Comparison of ENCODE assay signal across 15 mouse cellular contexts in genomic region chr6:30710371-30711364, GRCm38 (mm10). TPM values are rescaled to one million over a fixed set of nuclear protein-coding genes. Genes with fewer than 3 reads are reported as not detected.
DNase-seq lines count a peak whose midpoint lies in the region; ATAC-seq and TF ChIP-seq lines count a peak whose summit lies in the region.
"Had no signal": no experiment of that assay in that cellular context is flagged by ENCODE, and none has a peak within 500 bp of the region (broad histone marks: within the 10 kb centered on the region; RNA-seq: fewer than 3 reads in every experiment).

No protein-coding gene starts in this region.

- no peak for TF ChIP-seq EP300 in liver, postnatal 0 days (IDR thresholded peaks at IDR 0.05; ENCODE audit: low read depth)

- H3K36me3 ChIP-seq in forebrain, embryonic 10.5 days (replicated peaks): no peaks in the 10 kb centered on the region
- H3K36me3 ChIP-seq in forebrain, embryonic 16.5 days (ENCODE audit: control insufficient read depth, insufficient read depth): no peaks in the 10 kb centered on the region
- H3K36me3 ChIP-seq in liver, embryonic 12.5 days: no peaks in the 10 kb centered on the region
- no peaks in the 10 kb centered on the region for H3K36me3 ChIP-seq in liver, postnatal 0 days (replicated peaks; ENCODE audit: insufficient read depth, low read length)
- H3K36me3 ChIP-seq: G1E had no signal

- intact Hi-C loops in left cerebral cortex, postnatal 25 days (cut with DNase I): no loop called here

- no peaks in the 10 kb centered on the region; the same call in 1 of the 2 replicates for H3K9me3 ChIP-seq in forebrain, embryonic 10.5 days
- H3K9me3 ChIP-seq in forebrain, embryonic 16.5 days (ENCODE audit: control insufficient read depth, low read length): no peaks in the 10 kb centered on the region
- no peaks in the 10 kb centered on the region for H3K9me3 ChIP-seq in liver, embryonic 12.5 days (replicated peaks)
- H3K9me3 ChIP-seq in liver, postnatal 0 days (ENCODE audit: low read length): no peaks in the 10 kb centered on the region
- H3K9me3 ChIP-seq: G1E had no signal

- H3K27ac ChIP-seq in forebrain, embryonic 10.5 days: peak overlapping the region; percentile 79
- H3K27ac ChIP-seq in forebrain, embryonic 16.5 days (ENCODE audit: low read length): no peak overlapping the region
- peak overlapping the region; percentile 45; the same call in 1 of the 2 replicates for H3K27ac ChIP-seq in liver, embryonic 12.5 days
- H3K27ac ChIP-seq in liver, postnatal 0 days (ENCODE audit: low read depth): no peak overlapping the region
- H3K27ac ChIP-seq: macrophage had no signal

- H3K4me2 ChIP-seq in forebrain, embryonic 16.5 days (ENCODE audit: low read length): no peak overlapping the region
- no peak overlapping the region for H3K4me2 ChIP-seq in liver, embryonic 12.5 days
- H3K4me2 ChIP-seq in liver, postnatal 0 days (ENCODE audit: low read depth, low read length): no peak overlapping the region
- H3K4me2 ChIP-seq: heart, embryonic 11.5 days had no signal

- no peak overlapping the region for H3K9ac ChIP-seq in forebrain, embryonic 16.5 days (replicated peaks; ENCODE audit: low read depth, low read length)
- no peak overlapping the region for H3K9ac ChIP-seq in liver, embryonic 12.5 days
- H3K9ac ChIP-seq in liver, postnatal 0 days (replicated peaks): no peak overlapping the region

- H3K4me3 ChIP-seq in forebrain, embryonic 10.5 days: no peak overlapping the region
- no peak overlapping the region for H3K4me3 ChIP-seq in forebrain, embryonic 16.5 days (replicated peaks; ENCODE audit: low read length)
- no peak overlapping the region for H3K4me3 ChIP-seq in liver, embryonic 12.5 days
- no peak overlapping the region for H3K4me3 ChIP-seq in liver, postnatal 0 days (ENCODE audit: low read depth, low read length)

- DNase-seq in forebrain, embryonic 10.5 days (ENCODE audit: extremely low spot score, low spot score): no peak
- no peak for DNase-seq in liver, postnatal 0 days
- peak; percentile 16 for DNase-seq in MN1 (ENCODE audit: low spot score)
- peak; percentile 70 for DNase-seq in forelimb bud, embryonic 11.5 days (ENCODE audit: low read depth, low spot score)
- DNase-seq in layer of hippocampus, adult 9-10 months (ENCODE audit: low spot score): no peak
- no peak for DNase-seq in left cerebral cortex, postnatal 25 days (ENCODE audit: low spot score in 2 of 2)
- DNase-seq: B cell, adult 2 months; kidney, postnatal 25 days had no signal

- TF ChIP-seq CTCF in liver, postnatal 0 days (IDR thresholded peaks at IDR 0.05; ENCODE audit: low read depth): no peak

- no peak for ATAC-seq in forebrain, embryonic 16.5 days
- ATAC-seq in liver, embryonic 12.5 days: no peak
- ATAC-seq in liver, postnatal 0 days: no peak
- ATAC-seq: activated CD4-positive, CD25-positive, alpha-beta regulatory T cell, adult 4 months; hindbrain, embryonic 16.5 days had no signal

- peaks cover 56% of the 10 kb centered on the region for H3K4me1 ChIP-seq in forebrain, embryonic 10.5 days
- H3K4me1 ChIP-seq in forebrain, embryonic 16.5 days (replicated peaks; ENCODE audit: control insufficient read depth, insufficient read depth, low read length): peaks cover 6% of the 10 kb centered on the region; the same call in 1 of the 2 replicates
- peaks cover 31% of the 10 kb centered on the region for H3K4me1 ChIP-seq in liver, embryonic 12.5 days
- H3K4me1 ChIP-seq in liver, postnatal 0 days (ENCODE audit: insufficient read depth): no peaks in the 10 kb centered on the region

- WGBS in forebrain, embryonic 10.5 days: 68% methylated on average over 25 of the region's 25 CpGs
- WGBS in forebrain, embryonic 16.5 days: 66% methylated on average over 25 of the region's 25 CpGs
- 60% methylated on average over 25 of the region's 25 CpGs for WGBS in liver, embryonic 12.5 days (ENCODE audit: insufficient replicate concordance)
- WGBS in liver, postnatal 0 days (ENCODE audit: insufficient replicate concordance): 71% methylated on average over 25 of the region's 25 CpGs

- H3K27me3 ChIP-seq in forebrain, embryonic 10.5 days (ENCODE audit: poor library complexity, severe bottlenecking): peaks cover 6% of the 10 kb centered on the region
- no peaks in the 10 kb centered on the region for H3K27me3 ChIP-seq in forebrain, embryonic 16.5 days (replicated peaks; ENCODE audit: control insufficient read depth, insufficient read depth, low read length)
- no peaks in the 10 kb centered on the region for H3K27me3 ChIP-seq in liver, embryonic 12.5 days (replicated peaks)
- H3K27me3 ChIP-seq in liver, postnatal 0 days (ENCODE audit: insufficient read depth, low read length): no peaks in the 10 kb centered on the region

RNA-seq across cellular contexts. Expression of gene Mest, which starts 12.7 kb away (rescaled TPM):
- 2,195 and 2,268 TPM in 2 replicates for polyA plus RNA-seq in forebrain, embryonic 10.5 days (2016; fragmentation: Nextera tagmentation; extraction: Ambion mirVana)
- 283 and 328 TPM in 2 replicates for polyA plus RNA-seq in forebrain, embryonic 16.5 days (2015; fragmentation: Nextera tagmentation; extraction: Ambion mirVana)
- polyA plus RNA-seq in liver, embryonic 12.5 days (2016; fragmentation: Nextera tagmentation; extraction: Ambion mirVana): 372 and 384 TPM in 2 replicates
- 117 and 119 TPM in 2 replicates for polyA plus RNA-seq in liver, postnatal 0 days (2015; fragmentation: Nextera tagmentation; extraction: Ambion mirVana)
- total RNA-seq in left cerebral cortex, postnatal 25 days (2021): 100 to 1,000 TPM; 120 to 124 TPM

RNA-seq across cellular contexts. Expression of gene Cep41, which starts 17.1 kb away (rescaled TPM):
- polyA plus RNA-seq in forebrain, embryonic 10.5 days (2016; fragmentation: Nextera tagmentation; extraction: Ambion mirVana): 15.9 and 22.1 TPM in 2 replicates
- 15.2 and 15.3 TPM in 2 replicates for polyA plus RNA-seq in forebrain, embryonic 16.5 days (2015; fragmentation: Nextera tagmentation; extraction: Ambion mirVana)
- polyA plus RNA-seq in liver, embryonic 12.5 days (2016; fragmentation: Nextera tagmentation; extraction: Ambion mirVana): 5.6 and 6.1 TPM in 2 replicates
- polyA plus RNA-seq in liver, postnatal 0 days (2015; fragmentation: Nextera tagmentation; extraction: Ambion mirVana): 2.8 TPM in 2 replicates
- total RNA-seq in left cerebral cortex, postnatal 25 days (2021): 1 to 10 TPM; 7.5 to 8.1 TPM

Comparison
In these comparisons a context has a peak if more than half of its experiments do, and no peak if none do; other contexts are left out.
1. H3K27ac ChIP-seq: peak in forebrain, embryonic 10.5 days (single experiment) and liver, embryonic 12.5 days (single experiment); none in forebrain, embryonic 16.5 days (single experiment) and liver, postnatal 0 days (single experiment).
2. DNase-seq: peak in MN1 (single experiment) and forelimb bud, embryonic 11.5 days (single experiment); none in forebrain, embryonic 10.5 days (single experiment), liver, postnatal 0 days (single experiment), layer of hippocampus, adult 9-10 months (single experiment) and left cerebral cortex, postnatal 25 days (0 of 2).